In genomic region chr15:12306188-12307071, GRCm38 (mm10) we compare ENCODE assay signal across 13 mouse cellular contexts. TPM values are rescaled to one million over a fixed set of nuclear protein-coding genes. Genes with fewer than 3 reads are reported as not detected.
DNase-seq lines count a peak whose midpoint lies in the region; ATAC-seq and TF ChIP-seq lines count a peak whose summit lies in the region.
"Had no signal": no experiment of that assay in that cellular context is flagged by ENCODE, and none has a peak within 500 bp of the region (broad histone marks: within the 10 kb centered on the region; RNA-seq: fewer than 3 reads in every experiment).

No protein-coding gene starts in this region.

- no peak for TF ChIP-seq POLR2A in MEL (IDR thresholded peaks at IDR 0.05; ENCODE audit: control insufficient read depth in 1 of 2, insufficient read depth in 1 of 2, low read depth in 1 of 2, low read length in 2 of 2, poor library complexity in 1 of 2)

- no peak overlapping the region for H3K4me2 ChIP-seq in intestine, embryonic 15.5 days (replicated peaks)
- H3K4me2 ChIP-seq in intestine, embryonic 16.5 days (ENCODE audit: low read depth, low read length), result no peak overlapping the region
- H3K4me2 ChIP-seq: embryonic facial prominence, embryonic 15.5 days; hindbrain, embryonic 15.5 days had no signal

- H3K79me2 ChIP-seq in MEL (ENCODE audit: control insufficient read depth, insufficient read depth, low read length, poor library complexity), result no peaks in the 10 kb centered on the region

- H3K4me3 ChIP-seq in intestine, embryonic 15.5 days (replicated peaks), result no peak overlapping the region
- no peak overlapping the region for H3K4me3 ChIP-seq in intestine, embryonic 16.5 days (ENCODE audit: low read length)
- H3K4me3 ChIP-seq in MEL (ENCODE audit: control insufficient read depth in 1 of 2, insufficient read depth in 1 of 2, low read depth in 2 of 2, low read length in 2 of 2), result no peak overlapping the region; a peak in 1 of 4 replicates
- H3K4me3 ChIP-seq: embryonic facial prominence, embryonic 15.5 days; hindbrain, embryonic 15.5 days had no signal

- H3K36me3 ChIP-seq in intestine, embryonic 15.5 days, result no peaks in the 10 kb centered on the region
- no peaks in the 10 kb centered on the region for H3K36me3 ChIP-seq in intestine, embryonic 16.5 days (ENCODE audit: control insufficient read depth, insufficient read depth, low read length)
- peaks cover 0 to 43% of the 10 kb centered on the region in 2 experiments; a peak in 2 of 4 replicates for H3K36me3 ChIP-seq in MEL (ENCODE audit: control insufficient read depth in 1 of 2, insufficient read depth in 2 of 2, low read length in 2 of 2)
- H3K36me3 ChIP-seq: embryonic facial prominence, embryonic 15.5 days; hindbrain, embryonic 15.5 days had no signal

- TF ChIP-seq RAD21 in MEL (IDR thresholded peaks at IDR 0.05; ENCODE audit: low read depth, low read length), result no peak

- peak; percentile 61 for DNase-seq in MEL (ENCODE audit: low read depth, low spot score)
- peak; percentile 16 for DNase-seq in gastrocnemius, postnatal 25 days
- DNase-seq in cerebellum, adult 11-12 months, result no peak
- no peak for DNase-seq in layer of hippocampus, postnatal 14 days (ENCODE audit: low spot score in 2 of 2)
- no peak for DNase-seq in adrenal gland, adult (ENCODE audit: inconsistent age in 2 of 2, low spot score in 1 of 2)
- DNase-seq: layer of hippocampus, postnatal 36 days; thymus, postnatal 25 days had no signal

- 0 out of 2 replicates have a peak, but pooled peaks have one; percentile 31 for ATAC-seq in intestine, embryonic 15.5 days
- no peak; the same call in 1 of the 2 replicates for ATAC-seq in intestine, embryonic 16.5 days
- peak; percentile 54 for ATAC-seq in megakaryocyte, adult 5-6 weeks (ENCODE audit: poor library complexity, severe bottlenecking)
- ATAC-seq: Patski had no signal

- no peaks in the 10 kb centered on the region for H3K27me3 ChIP-seq in intestine, embryonic 15.5 days (replicated peaks)
- H3K27me3 ChIP-seq in intestine, embryonic 16.5 days (replicated peaks; ENCODE audit: control insufficient read depth, insufficient read depth, low read length), result no peaks in the 10 kb centered on the region
- no peaks in the 10 kb centered on the region for H3K27me3 ChIP-seq in MEL (ENCODE audit: control insufficient read depth in 1 of 2, insufficient read depth in 2 of 2, low read length in 2 of 2)
- H3K27me3 ChIP-seq: embryonic facial prominence, embryonic 15.5 days; hindbrain, embryonic 15.5 days; Patski had no signal

- H3K9me3 ChIP-seq in intestine, embryonic 15.5 days, result no peaks in the 10 kb centered on the region
- no peaks in the 10 kb centered on the region for H3K9me3 ChIP-seq in intestine, embryonic 16.5 days (ENCODE audit: control insufficient read depth, low read length)
- H3K9me3 ChIP-seq in MEL (replicated peaks; ENCODE audit: insufficient read depth, low read length), result no peaks in the 10 kb centered on the region
- H3K9me3 ChIP-seq: embryonic facial prominence, embryonic 15.5 days; hindbrain, embryonic 15.5 days had no signal

- 63% methylated on average over 8 of the region's 8 CpGs for WGBS in intestine, embryonic 15.5 days
- 48% methylated on average over 8 of the region's 8 CpGs for WGBS in intestine, embryonic 16.5 days

- no peak overlapping the region for H3K9ac ChIP-seq in intestine, embryonic 15.5 days
- H3K9ac ChIP-seq in intestine, embryonic 16.5 days (ENCODE audit: low read depth, low read length), result no peak overlapping the region
- H3K9ac ChIP-seq in MEL (ENCODE audit: control insufficient read depth, low read depth, low read length, poor library complexity, severe bottlenecking), result peak overlapping the region; percentile 49
- H3K9ac ChIP-seq: embryonic facial prominence, embryonic 15.5 days; hindbrain, embryonic 15.5 days had no signal

- H3K4me1 ChIP-seq in intestine, embryonic 15.5 days (replicated peaks), result 0 out of 2 replicates have a peak, but pooled peaks cover 2% of the 10 kb centered on the region
- no peaks in the 10 kb centered on the region for H3K4me1 ChIP-seq in intestine, embryonic 16.5 days (ENCODE audit: control insufficient read depth, insufficient read depth, low read length)
- H3K4me1 ChIP-seq in MEL (ENCODE audit: control insufficient read depth in 1 of 2, insufficient read depth in 2 of 2, low read length in 2 of 2), result peaks cover 18 to 36% of the 10 kb centered on the region in 2 experiments
- H3K4me1 ChIP-seq: hindbrain, embryonic 15.5 days had no signal

- TF ChIP-seq CTCF in MEL (IDR thresholded peaks at IDR 0.05 in 2 of 3, conservative IDR thresholded peaks at IDR 0.05 in 1 of 3; ENCODE audit: control insufficient read depth in 1 of 3, insufficient read depth in 1 of 3, low read depth in 2 of 3, low read length in 3 of 3, poor library complexity in 1 of 3, severe bottlenecking in 1 of 3), result no peak

- TF ChIP-seq EP300 in MEL (IDR thresholded peaks at IDR 0.05; ENCODE audit: low read depth in 1 of 2, low read length in 2 of 2), result peak; percentile 36 to 39; a peak in 3 of 4 replicates

- no peak overlapping the region for H3K27ac ChIP-seq in intestine, embryonic 15.5 days
- no peak overlapping the region for H3K27ac ChIP-seq in intestine, embryonic 16.5 days (ENCODE audit: low read length)
- peak overlapping the region; percentile 71 for H3K27ac ChIP-seq in MEL (ENCODE audit: control insufficient read depth, low read depth, low read length)
- H3K27ac ChIP-seq: embryonic facial prominence, embryonic 15.5 days; hindbrain, embryonic 15.5 days had no signal

TF ChIP-seq in MEL, 35 proteins besides CTCF, POLR2A, EP300 and RAD21:
- no peak for TF ChIP-seq MYB (IDR thresholded peaks at IDR 0.05; ENCODE audit: low read depth, low read length)
- no peak for TF ChIP-seq TCF12 (IDR thresholded peaks at IDR 0.05; ENCODE audit: low read depth, low read length)
- TF ChIP-seq GABPA (IDR thresholded peaks at IDR 0.05; ENCODE audit: low read depth, low read length), result peak; percentile 44; the same call in 1 of the 2 replicates
- TF ChIP-seq MYC (IDR thresholded peaks at IDR 0.05; ENCODE audit: low read depth, low read length), result peak; percentile 78; the same call in 1 of the 2 replicates
- TF ChIP-seq KAT2A (conservative IDR thresholded peaks at IDR 0.05; ENCODE audit: low read depth, low read length), result no peak
- no peak for TF ChIP-seq NELFE (IDR thresholded peaks at IDR 0.05; ENCODE audit: low read depth, low read length)
- no peak for TF ChIP-seq POLR2AphosphoS2 (IDR thresholded peaks at IDR 0.05; ENCODE audit: low read length)
- peak; percentile 86 for TF ChIP-seq MAX (IDR thresholded peaks at IDR 0.05; ENCODE audit: low read length)
- TF ChIP-seq HCFC1 (IDR thresholded peaks at IDR 0.05; ENCODE audit: low read depth, low read length), result no peak
- TF ChIP-seq CHD1 (IDR thresholded peaks at IDR 0.05; ENCODE audit: low read depth, low read length), result no peak
- no peak for TF ChIP-seq UBTF (IDR thresholded peaks at IDR 0.05; ENCODE audit: borderline replicate concordance, insufficient read depth, low read depth, low read length)
- TF ChIP-seq TBP (IDR thresholded peaks at IDR 0.05; ENCODE audit: low read depth, low read length), result 0 out of 2 replicates have a peak, but pooled peaks have one; percentile 33
- TF ChIP-seq ETS1 (IDR thresholded peaks at IDR 0.05; ENCODE audit: low read depth, low read length), result peak; percentile 29; the same call in 1 of the 2 replicates
- TF ChIP-seq GATA1 (IDR thresholded peaks at IDR 0.05; ENCODE audit: low read depth, low read length), result no peak
- no peak for TF ChIP-seq E2F4 (IDR thresholded peaks at IDR 0.05; ENCODE audit: borderline replicate concordance, low read depth, low read length)
- TF ChIP-seq TAL1 (IDR thresholded peaks at IDR 0.05; ENCODE audit: low read length), result no peak
- TF ChIP-seq MAFK (IDR thresholded peaks at IDR 0.05; ENCODE audit: borderline replicate concordance, low read depth, low read length), result 0 out of 2 replicates have a peak, but pooled peaks have one; percentile 33
- TF ChIP-seq MEF2A (IDR thresholded peaks at IDR 0.05; ENCODE audit: extremely low read depth, insufficient replicate concordance, low read depth, low read length, poor library complexity, severe bottlenecking), result peak; percentile 8; the same call in 1 of the 2 replicates
- peak; percentile 81; the same call in 1 of the 2 replicates for TF ChIP-seq MXI1 (IDR thresholded peaks at IDR 0.05; ENCODE audit: low read depth, low read length)
TF ChIP-seq in MEL: peak in this region for 8.

RNA-seq across cellular contexts. Expression of gene Golph3, which starts 14.8 kb away (rescaled TPM):
- polyA plus RNA-seq in intestine, embryonic 15.5 days (2015; fragmentation: Nextera tagmentation; extraction: Ambion mirVana), result 79.5 and 85.1 TPM in 2 replicates
- polyA plus RNA-seq in intestine, embryonic 16.5 days (2015; fragmentation: Nextera tagmentation; extraction: Ambion mirVana), result 66.9 and 74.3 TPM in 2 replicates
- 99.2 and 113 TPM in 2 replicates for total RNA-seq in MEL (2012; rRNA removed)
- polyA plus RNA-seq in MEL (2012; ENCODE audit: insufficient read depth in 1 of 2, insufficient read length in 2 of 2, low read depth in 1 of 2, low replicate concordance in 2 of 2, missing spikeins in 1 of 2), result 100 to 1,000 TPM in 1 of 2 experiments, 10 to 100 TPM in 1; 81.1 to 149 TPM
- 10 to 100 TPM; 65.3 to 70.8 TPM for total RNA-seq in gastrocnemius, postnatal 25 days (2021)
- 114 and 122 TPM in 2 replicates for total RNA-seq in megakaryocyte, adult 5-6 weeks (2015)
- total RNA-seq in megakaryocyte, adult 5-6 weeks (2017), result 91.6 and 103 TPM in 2 replicates
- total RNA-seq in layer of hippocampus, postnatal 14 days (2021), result 10 to 100 TPM; 95.2 to 96.1 TPM

RNA-seq across cellular contexts. Expression of gene 1810049J17Rik, which starts 15.3 kb away (rescaled TPM):
- polyA plus RNA-seq in intestine, embryonic 15.5 days (2015; fragmentation: Nextera tagmentation; extraction: Ambion mirVana), result 0.69 and 1.8 TPM in 2 replicates
- polyA plus RNA-seq in intestine, embryonic 16.5 days (2015; fragmentation: Nextera tagmentation; extraction: Ambion mirVana), result 0.81 and 2.1 TPM in 2 replicates
- total RNA-seq in MEL (2012; rRNA removed), result 17.9 and 23.9 TPM in 2 replicates
- polyA plus RNA-seq in MEL (2012; ENCODE audit: insufficient read depth in 1 of 2, insufficient read length in 2 of 2, low read depth in 1 of 2, low replicate concordance in 2 of 2, missing spikeins in 1 of 2), result not detected
- under 1 TPM in 1 of 2 experiments, not detected in 1; 0.91 TPM for total RNA-seq in gastrocnemius, postnatal 25 days (2021)
- not detected in 2 replicates for total RNA-seq in megakaryocyte, adult 5-6 weeks (2015)
- total RNA-seq in megakaryocyte, adult 5-6 weeks (2017), result not detected in 2 replicates
- total RNA-seq in layer of hippocampus, postnatal 14 days (2021), result 1 to 10 TPM in 1 of 2 experiments, not detected in 1; 1.6 TPM

Comparison
In these comparisons a context has a peak if more than half of its experiments do, and no peak if none do; other contexts are left out.
1. DNase-seq: peak in MEL (single experiment) and gastrocnemius, postnatal 25 days (single experiment); none in cerebellum, adult 11-12 months (single experiment), layer of hippocampus, postnatal 14 days (0 of 2) and adrenal gland, adult (0 of 2).